Mouse (Mus musculus): Measurements from ENCODE around the gene Defb28.

The Defb28 gene

GRCm38 (mm10) chr2:152569881-152570280, 51.8 kb downstream of the Defb28 start:
- DNase-seq = no peak

DNA sequence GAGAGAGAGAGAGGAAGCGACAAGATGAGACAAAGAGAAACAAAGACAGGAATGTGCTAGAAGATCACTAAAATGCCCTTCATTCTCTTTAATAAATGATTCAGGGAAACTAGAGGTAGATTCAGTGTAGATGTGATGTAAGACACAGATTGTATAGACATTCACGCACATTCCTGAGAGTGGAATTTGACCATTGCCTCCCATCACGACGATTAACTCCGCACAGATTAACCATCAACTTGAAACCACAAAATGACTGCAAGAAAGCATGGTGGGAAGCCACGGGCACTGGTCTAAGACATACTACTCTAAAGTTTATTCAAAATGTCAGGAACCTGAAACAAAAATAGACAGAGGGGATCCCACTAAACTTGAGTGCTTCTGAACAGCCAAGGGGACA, 52.3 kb downstream of the Defb28 start:
- DNase-seq = no peak

All from lung, adult 18-20 months (tissue).